Mouse (Mus musculus) forebrain, embryonic 14.5 days (tissue): Measurements from ENCODE around the gene Rab28. TPM values are rescaled to one million over a fixed set of nuclear protein-coding genes. Genes with fewer than 3 reads are reported as not detected.

Experiments
- ATAC-seq: fragments of 200-750 bp; cut with Nextera tagmentation; 2 replicates; pipeline ENCODE4 v1.8.0; 2017; ENCODE audit warnings: mild to moderate bottlenecking, moderate library complexity
- DNase-seq: peaks from one replicate; pipeline ENCODE4 v3.0.0-alpha.2; 2015; ENCODE audit warnings: low spot score
- H3K27ac ChIP-seq: fragments of 300-500 bp; sonication (generic); 2 replicates; pipeline ENCODE4 v1.5.1; 2014; ENCODE audit warnings: low read depth, mild to moderate bottlenecking, control low read depth, low read length, moderate library complexity
- H3K27me3 ChIP-seq: fragments of 300-500 bp; sonication (generic); replicated peaks from 2 replicates; pipeline ENCODE4 v1.6.1; 2014; ENCODE audit warnings: low read length, control low read depth, mixed read lengths; ENCODE audit not compliant: control insufficient read depth, insufficient read depth
- H3K36me3 ChIP-seq: fragments of 300-500 bp; sonication (generic); 2 replicates; pipeline ENCODE4 v1.6.1; 2014; ENCODE audit warnings: low read length, control low read depth; ENCODE audit not compliant: control insufficient read depth, insufficient read depth
- H3K4me1 ChIP-seq: fragments of 300-500 bp; sonication (generic); 2 replicates; pipeline ENCODE4 v1.6.1; 2014; ENCODE audit warnings: antibody characterized with exemption, low read length, control low read depth; ENCODE audit not compliant: control insufficient read depth, insufficient read depth
- H3K4me2 ChIP-seq: fragments of 300-500 bp; sonication (generic); 2 replicates; pipeline ENCODE4 v1.6.1; 2014; ENCODE audit warnings: mild to moderate bottlenecking, control low read depth, low read length
- H3K4me3 ChIP-seq: fragments of 300-500 bp; sonication (generic); 2 replicates; pipeline ENCODE4 v1.5.1; 2014; ENCODE audit warnings: low read depth, low read length, control low read depth
- H3K9ac ChIP-seq: fragments of 300-500 bp; sonication (generic); 2 replicates; pipeline ENCODE4 v1.6.1; 2014; ENCODE audit warnings: mild to moderate bottlenecking, low read length, control low read depth, moderate library complexity
- H3K9me3 ChIP-seq: fragments of 300-500 bp; sonication (generic); replicated peaks from 2 replicates; pipeline ENCODE4 v1.6.1; 2016; ENCODE audit warnings: low read length, control low read depth, mixed read lengths; ENCODE audit not compliant: control insufficient read depth
- WGBS: fragments of 180-500 bp; shearing (Covaris S2); extraction: QIAGEN DNeasy Blood & Tissue Kit; methylation state at CpG from one replicate; pipeline ENCODE4 v1.1.7; 2014; 5-methylcytosine and 5-hydroxymethylcytosine counted together
- polyA plus RNA-seq: library from polyadenylated mRNA; unstranded; fragments of >200 nt; fragmentation: Nextera tagmentation; extraction: Ambion mirVana; gene quantifications from 2 replicates; pipeline ENCODE4 v1.2.1, GENCODE M21; 2014

The Rab28 gene
- polyA plus RNA-seq, 1 experiment from 2014 or later: 79.0 TPM

GRCm38 (mm10) chr5:41685016-41685415 lies 22.9 kb downstream of the Rab28 start:
- no peak overlapping the region for H3K27ac ChIP-seq
- H3K4me1 ChIP-seq: no peaks in the 10 kb centered on the region
- DNase-seq (no peak), ATAC-seq (no peak)
- no peak overlapping the region for H3K4me3 ChIP-seq
- no peak overlapping the region for H3K9ac ChIP-seq
- H3K4me2 ChIP-seq: no peak overlapping the region
- no peaks in the 10 kb centered on the region; the same call in 1 of the 2 replicates for H3K36me3 ChIP-seq
- no peaks in the 10 kb centered on the region for H3K27me3 ChIP-seq
- no peaks in the 10 kb centered on the region for H3K9me3 ChIP-seq

- WGBS: 89% methylated on average over 2 of the region's 2 CpGs
Measured at GRCm38 (mm10) chr5:41683976-41684375, 24.0 kb downstream of the Rab28 start.

GRCm38 (mm10) chr5:41666012-41666411 lies 41.9 kb downstream of the Rab28 start:
- no peaks in the 10 kb centered on the region for H3K27me3 ChIP-seq
- H3K4me3 ChIP-seq: no peak overlapping the region
- DNase-seq: no peak
- ATAC-seq: no peak
- no peak overlapping the region for H3K4me2 ChIP-seq
- H3K4me1 ChIP-seq: no peaks in the 10 kb centered on the region
- WGBS: 90% methylated on average over 6 of the region's 6 CpGs
- H3K9ac ChIP-seq: no peak overlapping the region
- H3K36me3 ChIP-seq: no peaks in the 10 kb centered on the region
- no peaks in the 10 kb centered on the region for H3K9me3 ChIP-seq
- no peak overlapping the region for H3K27ac ChIP-seq

More at GRCm38 (mm10) chr5:41683976-41684375, 24.0 kb downstream of the Rab28 start:
- no peak overlapping the region for H3K4me3 ChIP-seq
- no peak for DNase-seq
- H3K27ac ChIP-seq: no peak overlapping the region
- no peaks in the 10 kb centered on the region for H3K4me1 ChIP-seq
- no peak overlapping the region for H3K4me2 ChIP-seq
- no peaks in the 10 kb centered on the region; the same call in 1 of the 2 replicates for H3K36me3 ChIP-seq
- no peaks in the 10 kb centered on the region for H3K9me3 ChIP-seq
- no peak for ATAC-seq
- H3K27me3 ChIP-seq: no peaks in the 10 kb centered on the region
- H3K9ac ChIP-seq: no peak overlapping the region

GRCm38 (mm10) chr5:41636793-41637192 lies 71.2 kb downstream of the Rab28 start:
- Histone ChIP-seq H3K4me2 (no peak overlapping the region), H3K27ac (no peak overlapping the region), H3K9me3 (no peaks in the 10 kb centered on the region), H3K4me3 (no peak overlapping the region), H3K4me1 (no peaks in the 10 kb centered on the region), H3K27me3 (no peaks in the 10 kb centered on the region), H3K9ac (no peak overlapping the region), H3K36me3 (0 out of 2 replicates have a peak, but pooled peaks cover 3% of the 10 kb centered on the region)
- ATAC-seq (no peak), DNase-seq (no peak)
- 79% methylated on average over 2 of the region's 2 CpGs for WGBS

GRCm38 (mm10) chr5:41627224-41628144 lies 80.5 kb downstream of the Rab28 start:
- no peak overlapping the region for H3K4me2 ChIP-seq
- ATAC-seq: no peak
- no peaks in the 10 kb centered on the region for H3K4me1 ChIP-seq
- no peak overlapping the region for H3K27ac ChIP-seq
- no peaks in the 10 kb centered on the region for H3K27me3 ChIP-seq
- H3K9me3 ChIP-seq: no peaks in the 10 kb centered on the region
- peaks cover 5% of the 10 kb centered on the region; the same call in 1 of the 2 replicates for H3K36me3 ChIP-seq
- WGBS: 90% methylated on average over 7 of the region's 7 CpGs
- DNase-seq: no peak
- no peak overlapping the region for H3K9ac ChIP-seq
- no peak overlapping the region for H3K4me3 ChIP-seq

GRCm38 (mm10) chr5:41625544-41625943 lies 82.4 kb downstream of the Rab28 start:
- Histone ChIP-seq H3K9ac (no peak overlapping the region), H3K27ac (no peak overlapping the region), H3K36me3 (peaks cover 5% of the 10 kb centered on the region; the same call in 1 of the 2 replicates), H3K9me3 (no peaks in the 10 kb centered on the region), H3K4me1 (no peaks in the 10 kb centered on the region), H3K4me2 (no peak overlapping the region), H3K27me3 (no peaks in the 10 kb centered on the region), H3K4me3 (no peak overlapping the region)
- ATAC-seq (no peak), DNase-seq (no peak)
- WGBS: 77% methylated on average over 7 of the region's 7 CpGs

GRCm38 (mm10) chr5:41621748-41622147 lies 86.2 kb downstream of the Rab28 start:
- Histone ChIP-seq H3K36me3 (peaks cover 5% of the 10 kb centered on the region; the same call in 1 of the 2 replicates), H3K9me3 (no peaks in the 10 kb centered on the region), H3K27me3 (no peaks in the 10 kb centered on the region), H3K27ac (no peak overlapping the region), H3K4me3 (no peak overlapping the region), H3K4me1 (no peaks in the 10 kb centered on the region), H3K9ac (no peak overlapping the region), H3K4me2 (no peak overlapping the region)
- WGBS: 91% methylated on average over 3 of the region's 3 CpGs
- no peak for ATAC-seq
- no peak for DNase-seq

- no peak overlapping the region for H3K9ac ChIP-seq
- DNase-seq (peak; percentile 6), ATAC-seq (no peak)
- H3K4me1 ChIP-seq: no peaks in the 10 kb centered on the region
- 81% methylated on average over 1 of the region's 1 CpGs for WGBS
- H3K27ac ChIP-seq: no peak overlapping the region
- no peak overlapping the region for H3K4me2 ChIP-seq
- H3K9me3 ChIP-seq: no peaks in the 10 kb centered on the region
- H3K4me3 ChIP-seq: no peak overlapping the region
- no peaks in the 10 kb centered on the region for H3K27me3 ChIP-seq
- H3K36me3 ChIP-seq: no peaks in the 10 kb centered on the region
Measured at GRCm38 (mm10) chr5:41618966-41619365, 89.0 kb downstream of the Rab28 start.

GRCm38 (mm10) chr5:41610447-41611030 lies 97.4 kb downstream of the Rab28 start:
- DNase-seq: peak; percentile 65
- Histone ChIP-seq H3K4me3 (no peak overlapping the region), H3K27ac (no peak overlapping the region), H3K9ac (no peak overlapping the region), H3K4me2 (no peak overlapping the region), H3K4me1 (no peaks in the 10 kb centered on the region), H3K9me3 (no peaks in the 10 kb centered on the region), H3K27me3 (no peaks in the 10 kb centered on the region), H3K36me3 (no peaks in the 10 kb centered on the region)
- ATAC-seq: peak; percentile 46; the same call in 1 of the 2 replicates
- 65% methylated on average over 5 of the region's 5 CpGs for WGBS
